Mouse (Mus musculus): Measurements from ENCODE around the gene Gm44. TPM values are rescaled to one million over a fixed set of nuclear protein-coding genes. Genes with fewer than 3 reads are reported as not detected.
"Not testable (repeated sequence)": the region's sequence is repeated elsewhere in the genome, so short reads cannot be mapped to it uniquely, and the experiment has no call there.

Gene Gm44
- total RNA-seq (2021), result not detected
- long read RNA-seq, experiment 1, result 0 reads
- long read RNA-seq, experiment 2, result 0 reads

GRCm38 (mm10) chrX:90891842-90892241 lies at the start of gene Gm44:
Gm44 (plus strand) TSS chrX:90892142.
- Histone ChIP-seq H3K4me3 (no peak within 1 kb of the TSS), H3K27ac (no peak within 1 kb of the TSS)
- no peak for TF ChIP-seq CTCF (conservative IDR thresholded peaks at IDR 0.05)
- no peak for DNase-seq (ENCODE audit: low spot score in 2 of 2)

- Histone ChIP-seq H3K27ac (no peak overlapping the region), H3K4me3 (no peak overlapping the region)
- no peak for DNase-seq (ENCODE audit: low spot score in 2 of 2)
- peak; percentile 68 for TF ChIP-seq CTCF (conservative IDR thresholded peaks at IDR 0.05)
Measured at GRCm38 (mm10) chrX:90927989-90928388, 36.0 kb downstream of the Gm44 start.

- not testable (repeated sequence) for H3K4me3 ChIP-seq; DNase-seq (ENCODE audit: low spot score in 2 of 2)
Measured at GRCm38 (mm10) chrX:90938211-90938610, 46.3 kb downstream of the Gm44 start.

More at GRCm38 (mm10) chrX:90938211-90938610, 46.3 kb downstream of the Gm44 start:
- H3K27ac ChIP-seq, result not testable (repeated sequence)

All from layer of hippocampus, adult 2 months (tissue).